Mouse (Mus musculus) midbrain, embryonic 14.5 days (tissue): ENCODE data around the gene Ralgps2. TPM values are rescaled to one million over a fixed set of nuclear protein-coding genes. Genes with fewer than 3 reads are reported as not detected.

ENCODE experiments used
- ATAC-seq: fragments of 200-750 bp; cut with Nextera tagmentation; 2 replicates; pipeline ENCODE4 v1.8.0; 2017; ENCODE audit warnings: moderate number of reproducible peaks, moderate library complexity; ENCODE audit not compliant: low FRiP score, low TSS enrichment
- DNase-seq: peaks from one replicate; pipeline ENCODE4 v3.0.0-alpha.2; 2015
- H3K27ac ChIP-seq: fragments of 300-500 bp; sonication (generic); replicated peaks from 2 replicates; pipeline ENCODE4 v1.5.1; 2014; ENCODE audit warnings: mild to moderate bottlenecking, low read depth, low read length, moderate library complexity
- H3K27me3 ChIP-seq: fragments of 300-500 bp; sonication (generic); 2 replicates; pipeline ENCODE4 v1.6.1; 2014; ENCODE audit warnings: low read length, control low read depth, mixed read lengths; ENCODE audit not compliant: control insufficient read depth, insufficient read depth
- H3K36me3 ChIP-seq: fragments of 300-500 bp; sonication (generic); 2 replicates; pipeline ENCODE4 v1.6.1; 2014; ENCODE audit warnings: low read length, control low read depth; ENCODE audit not compliant: control insufficient read depth, insufficient read depth
- H3K4me1 ChIP-seq: fragments of 300-500 bp; sonication (generic); 2 replicates; pipeline ENCODE4 v1.6.1; 2014; ENCODE audit warnings: mild to moderate bottlenecking, antibody characterized with exemption, low read length, control low read depth; ENCODE audit not compliant: control insufficient read depth, insufficient read depth
- H3K4me2 ChIP-seq: fragments of 300-500 bp; sonication (generic); 2 replicates; pipeline ENCODE4 v1.6.1; 2014; ENCODE audit warnings: mild to moderate bottlenecking, low read length, moderate library complexity
- H3K4me3 ChIP-seq: fragments of 300-500 bp; sonication (generic); replicated peaks from 2 replicates; pipeline ENCODE4 v1.5.1; 2014; ENCODE audit warnings: low read depth, low read length
- H3K9ac ChIP-seq: fragments of 300-500 bp; sonication (generic); replicated peaks from 2 replicates; pipeline ENCODE4 v1.6.1; 2014; ENCODE audit warnings: mild to moderate bottlenecking, low read length, moderate library complexity
- H3K9me3 ChIP-seq: fragments of 300-500 bp; sonication (generic); 2 replicates; pipeline ENCODE4 v1.6.1; 2016; ENCODE audit warnings: low read length, control low read depth, mixed read lengths; ENCODE audit not compliant: control insufficient read depth
- WGBS: fragments of 180-500 bp; shearing (Covaris S2); extraction: QIAGEN DNeasy Blood & Tissue Kit; methylation state at CpG from one replicate; pipeline ENCODE4 v1.1.7; 2014; 5-methylcytosine and 5-hydroxymethylcytosine counted together
- polyA plus RNA-seq: library from polyadenylated mRNA; unstranded; fragments of >200 nt; fragmentation: Nextera tagmentation; extraction: Ambion mirVana; gene quantifications from 2 replicates; pipeline ENCODE4 v1.2.1, GENCODE M21; 2014

The Ralgps2 gene
- polyA plus RNA-seq, 1 experiment from 2014 or later = 122 TPM

- no peaks in the 10 kb centered on the region for H3K27me3 ChIP-seq
- H3K9me3 ChIP-seq = no peaks in the 10 kb centered on the region
- no peak overlapping the region for H3K27ac ChIP-seq
- H3K36me3 ChIP-seq = peaks cover 33% of the 10 kb centered on the region
- H3K4me2 ChIP-seq = no peak overlapping the region
- WGBS = 75% methylated on average over 10 of the region's 10 CpGs
- no peaks in the 10 kb centered on the region for H3K4me1 ChIP-seq
- ATAC-seq = no peak
- H3K9ac ChIP-seq = no peak overlapping the region
- DNase-seq = no peak
- no peak overlapping the region for H3K4me3 ChIP-seq
Measured at GRCm38 (mm10) chr1:156808332-156808731, 131.1 kb downstream of the Ralgps2 start.

GRCm38 (mm10) chr1:156801276-156801675, 138.2 kb downstream of the Ralgps2 start:
- H3K36me3 ChIP-seq = peaks cover 5% of the 10 kb centered on the region; the same call in 1 of the 2 replicates
- no peak overlapping the region for H3K9ac ChIP-seq
- ATAC-seq = no peak
- H3K4me2 ChIP-seq = no peak overlapping the region
- no peaks in the 10 kb centered on the region for H3K9me3 ChIP-seq
- H3K27me3 ChIP-seq = no peaks in the 10 kb centered on the region
- H3K4me1 ChIP-seq = no peaks in the 10 kb centered on the region
- 93% methylated on average over 6 of the region's 6 CpGs for WGBS
- no peak overlapping the region for H3K4me3 ChIP-seq
- H3K27ac ChIP-seq = no peak overlapping the region
- DNase-seq = no peak

GRCm38 (mm10) chr1:156796251-156796650, 143.2 kb downstream of the Ralgps2 start:
- ATAC-seq (no peak), DNase-seq (no peak)
- 76% methylated on average over 9 of the region's 9 CpGs for WGBS
- Histone ChIP-seq H3K4me2 (no peak overlapping the region), H3K4me3 (no peak overlapping the region), H3K9me3 (no peaks in the 10 kb centered on the region), H3K9ac (no peak overlapping the region), H3K36me3 (no peaks in the 10 kb centered on the region), H3K27ac (no peak overlapping the region), H3K27me3 (no peaks in the 10 kb centered on the region), H3K4me1 (no peaks in the 10 kb centered on the region)

GRCm38 (mm10) chr1:156789844-156790490, 149.5 kb downstream of the Ralgps2 start:
- H3K36me3 ChIP-seq = no peaks in the 10 kb centered on the region

GRCm38 (mm10) chr1:156787164-156787863, 152.1 kb downstream of the Ralgps2 start:
- DNase-seq (peak; percentile 33), ATAC-seq (no peak)
- H3K9me3 ChIP-seq = no peaks in the 10 kb centered on the region
- 10% methylated on average over 6 of the region's 6 CpGs for WGBS
- H3K4me3 ChIP-seq = no peak overlapping the region
- no peaks in the 10 kb centered on the region for H3K36me3 ChIP-seq
- H3K4me2 ChIP-seq = no peak overlapping the region
- H3K27ac ChIP-seq = no peak overlapping the region
- peaks cover 9% of the 10 kb centered on the region for H3K4me1 ChIP-seq
- no peak overlapping the region for H3K9ac ChIP-seq
- H3K27me3 ChIP-seq = no peaks in the 10 kb centered on the region

More at GRCm38 (mm10) chr1:156789844-156790490, 149.5 kb downstream of the Ralgps2 start:
- H3K27me3 ChIP-seq = no peaks in the 10 kb centered on the region
- peaks cover 8% of the 10 kb centered on the region; the same call in 1 of the 2 replicates for H3K4me1 ChIP-seq
- no peak overlapping the region for H3K27ac ChIP-seq
- DNase-seq (peak; percentile 39), ATAC-seq (no peak)
- H3K9ac ChIP-seq = no peak overlapping the region
- WGBS = 7% methylated on average over 5 of the region's 5 CpGs
- H3K9me3 ChIP-seq = no peaks in the 10 kb centered on the region
- H3K4me3 ChIP-seq = no peak overlapping the region
- H3K4me2 ChIP-seq = no peak overlapping the region

GRCm38 (mm10) chr1:156786074-156786473, 153.4 kb downstream of the Ralgps2 start:
- 86% methylated on average over 2 of the region's 2 CpGs for WGBS
- no peaks in the 10 kb centered on the region for H3K36me3 ChIP-seq
- H3K9me3 ChIP-seq = no peaks in the 10 kb centered on the region
- no peak overlapping the region for H3K27ac ChIP-seq
- H3K27me3 ChIP-seq = no peaks in the 10 kb centered on the region
- H3K4me2 ChIP-seq = no peak overlapping the region
- no peak overlapping the region for H3K9ac ChIP-seq
- DNase-seq (no peak), ATAC-seq (no peak)
- H3K4me1 ChIP-seq = peaks cover 21% of the 10 kb centered on the region
- no peak overlapping the region for H3K4me3 ChIP-seq

GRCm38 (mm10) chr1:156784974-156785373, 154.5 kb downstream of the Ralgps2 start:
- H3K27me3 ChIP-seq = no peaks in the 10 kb centered on the region
- peaks cover 25% of the 10 kb centered on the region for H3K4me1 ChIP-seq
- no peak overlapping the region for H3K4me2 ChIP-seq
- DNase-seq (no peak), ATAC-seq (no peak)
- no peaks in the 10 kb centered on the region for H3K36me3 ChIP-seq
- no peak overlapping the region for H3K9ac ChIP-seq
- no peak overlapping the region for H3K27ac ChIP-seq
- no peaks in the 10 kb centered on the region for H3K9me3 ChIP-seq
- 86% methylated on average over 10 of the region's 10 CpGs for whole genome bisulfite sequencing
- no peak overlapping the region for H3K4me3 ChIP-seq

GRCm38 (mm10) chr1:156784116-156784515, 155.3 kb downstream of the Ralgps2 start:
- WGBS = 44% methylated on average over 5 of the region's 5 CpGs

More at GRCm38 (mm10) chr1:156784116-156784515, 155.3 kb downstream of the Ralgps2 start:
- Histone ChIP-seq H3K4me2 (no peak overlapping the region), H3K9ac (no peak overlapping the region), H3K4me3 (no peak overlapping the region), H3K27ac (no peak overlapping the region), H3K4me1 (peaks cover 29% of the 10 kb centered on the region), H3K27me3 (no peaks in the 10 kb centered on the region), H3K9me3 (no peaks in the 10 kb centered on the region), H3K36me3 (no peaks in the 10 kb centered on the region)
- DNase-seq (no peak), ATAC-seq (no peak)
